Mouse (Mus musculus): ENCODE measurements around the gene Homer3. TPM values are rescaled to one million over a fixed set of nuclear protein-coding genes. Genes with fewer than 3 reads are reported as not detected.

Gene Homer3
- polyA plus RNA-seq (2014; fragmentation: Nextera tagmentation; extraction: Ambion mirVana) = 66.4 and 77.9 TPM in 2 replicates

DNA sequence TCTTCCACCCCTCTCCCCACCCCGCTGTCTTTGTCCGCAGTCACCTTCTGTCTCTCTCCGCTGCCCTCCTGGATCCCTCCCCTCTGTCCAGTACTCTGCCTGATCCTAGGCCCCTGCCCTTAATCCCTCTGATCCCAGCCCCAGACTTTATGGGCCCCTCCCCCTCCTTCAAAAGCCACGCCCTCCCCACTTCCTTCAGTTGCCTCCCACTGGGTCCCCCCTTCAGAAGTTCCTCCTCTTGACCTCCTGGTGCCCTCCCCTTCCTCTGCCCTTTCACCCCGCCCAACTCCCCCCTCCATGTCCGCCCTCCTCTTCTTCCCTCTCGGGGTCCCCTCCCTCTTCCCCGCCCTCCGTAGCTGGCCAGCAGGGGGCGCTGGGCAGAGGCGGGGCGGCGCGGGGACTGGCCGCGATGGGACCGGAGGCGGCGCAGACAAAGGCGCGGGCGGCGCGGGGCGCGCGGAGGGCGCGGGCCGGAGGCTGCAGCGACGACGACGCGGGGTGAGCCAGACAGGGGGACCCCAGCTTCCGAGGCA is at the start of gene Homer3:
Gene Homer3, plus strand, starts transcription at position 225 of the 533 bp plus-strand sequence.
- DNase-seq = peak; percentile 92
- Histone ChIP-seq H3K9ac (peak within 1 kb of the TSS; percentile 95), H3K4me1 (ENCODE audit: insufficient read depth) (no peaks in the 10 kb centered on the region; the same call in 1 of the 2 replicates), H3K27ac (ENCODE audit: low read depth) (peak within 1 kb of the TSS; percentile 79), H3K9me3 (ENCODE audit: low read depth, low read length) (peaks cover 3% of the 10 kb centered on the region; the same call in 1 of the 2 replicates), H3K36me3 (ENCODE audit: insufficient read depth) (peaks cover 32% of the 10 kb centered on the region), H3K27me3 (ENCODE audit: insufficient read depth, low read length) (no peaks in the 10 kb centered on the region), H3K4me2 (peak within 1 kb of the TSS; percentile 89), H3K4me3 (ENCODE audit: low read depth, low read length) (peak within 1 kb of the TSS; percentile 85)
- peak; percentile 92 for ATAC-seq (ENCODE audit: insufficient read depth)
- WGBS = 2% methylated on average over 36 of the region's 36 CpGs
- TF ChIP-seq CTCF (IDR thresholded peaks at IDR 0.05; ENCODE audit: low read depth) = peak; percentile 88

DNA sequence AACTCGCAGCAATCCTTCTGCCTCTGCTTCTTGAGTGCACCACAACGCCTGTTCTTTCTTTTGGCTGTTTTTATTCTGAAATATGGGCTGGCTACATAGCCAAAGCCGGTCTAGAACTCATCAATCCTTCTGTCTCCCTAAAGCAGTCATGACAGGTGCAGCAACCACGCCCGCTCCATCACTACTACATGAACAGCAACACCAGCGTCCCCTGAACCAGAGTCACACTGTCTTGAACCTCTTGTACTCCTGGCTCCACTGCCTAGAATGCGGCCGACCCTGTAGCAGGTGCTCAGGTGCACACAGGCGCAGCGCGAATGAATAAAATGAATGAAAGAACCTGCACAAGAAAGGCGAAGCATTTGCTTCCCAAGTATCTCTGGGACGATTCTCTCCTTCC is 49.0 kb upstream of the Homer3 start:
- peak; percentile 10; the same call in 1 of the 2 replicates for ATAC-seq (ENCODE audit: insufficient read depth)

DNA sequence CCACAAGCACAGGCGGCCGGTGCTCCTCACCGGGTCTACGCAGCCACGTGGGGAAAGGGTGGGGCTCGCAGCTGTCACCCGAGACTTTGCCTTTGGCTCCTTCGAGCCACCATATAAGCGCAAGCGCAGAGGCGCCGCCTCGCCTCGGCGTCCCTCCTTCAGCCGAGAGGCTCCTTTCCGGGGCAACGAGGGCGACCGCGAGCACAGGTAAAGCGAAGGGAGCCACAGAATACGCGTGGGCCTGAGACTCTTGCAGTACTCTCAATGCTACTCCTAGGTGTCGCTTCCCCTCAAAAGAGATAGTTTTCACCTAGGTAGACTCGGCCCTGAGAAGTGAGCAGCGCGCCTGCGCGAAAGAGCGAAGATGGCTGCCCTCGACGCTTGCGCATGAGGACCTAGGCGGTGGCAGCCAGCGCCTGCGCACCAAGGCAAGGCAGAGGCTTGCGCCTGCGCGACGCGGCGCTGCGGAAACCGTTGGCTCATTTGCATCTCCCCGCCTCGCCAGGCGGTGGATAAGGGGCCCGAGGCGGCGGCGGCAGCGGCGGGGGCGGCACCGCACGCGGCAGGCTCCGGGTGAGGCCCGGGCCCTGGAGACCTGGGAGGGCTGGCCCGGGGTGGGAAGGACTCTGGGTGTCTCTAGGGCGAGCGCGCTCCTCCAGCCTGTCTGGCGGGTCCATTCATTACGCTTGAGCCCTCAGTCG is 48.4 kb upstream of the Homer3 start, which contains the start of the genes Sugp2 and Armc6:
Gene Sugp2, plus strand, starts transcription at position 147 of the 701 bp plus-strand sequence.
Gene Armc6, minus strand, starts transcription at position 387 of the 701 bp plus-strand sequence.
- Histone ChIP-seq H3K36me3 (ENCODE audit: insufficient read depth) (peaks cover 44% of the 10 kb centered on the region), H3K27me3 (ENCODE audit: insufficient read depth, low read length) (no peaks in the 10 kb centered on the region), H3K9me3 (ENCODE audit: low read depth, low read length) (no peaks in the 10 kb centered on the region), H3K9ac (peak within 1 kb of the TSS; percentile 82), H3K4me1 (ENCODE audit: insufficient read depth) (peaks cover 14% of the 10 kb centered on the region; the same call in 1 of the 2 replicates), H3K27ac (ENCODE audit: low read depth) (peak within 1 kb of the TSS; percentile 94), H3K4me2 (peak within 1 kb of the TSS; percentile 96), H3K4me3 (ENCODE audit: low read depth, low read length) (peak within 1 kb of the TSS; percentile 79)
- TF ChIP-seq CTCF (IDR thresholded peaks at IDR 0.05; ENCODE audit: low read depth) = no peak
- DNase-seq (peak; percentile 99), ATAC-seq (ENCODE audit: insufficient read depth) (peak; percentile 98)
- under 1% methylated on average over 67 of the region's 67 CpGs for WGBS

More for the DNA sequence above, 49.0 kb upstream of the Homer3 start:
- Histone ChIP-seq H3K27ac (ENCODE audit: low read depth) (peak overlapping the region; percentile 94; the same call in 1 of the 2 replicates), H3K4me1 (ENCODE audit: insufficient read depth) (peaks cover 14% of the 10 kb centered on the region; the same call in 1 of the 2 replicates), H3K4me2 (peak overlapping the region; percentile 96), H3K27me3 (ENCODE audit: insufficient read depth, low read length) (no peaks in the 10 kb centered on the region), H3K36me3 (ENCODE audit: insufficient read depth) (peaks cover 43% of the 10 kb centered on the region), H3K9me3 (ENCODE audit: low read depth, low read length) (no peaks in the 10 kb centered on the region), H3K4me3 (ENCODE audit: low read depth, low read length) (peak overlapping the region; percentile 79), H3K9ac (peak overlapping the region; percentile 82)
- no peak for DNase-seq
- 4% methylated on average over 13 of the region's 13 CpGs for WGBS
- TF ChIP-seq CTCF (IDR thresholded peaks at IDR 0.05; ENCODE audit: low read depth) = no peak

DNA sequence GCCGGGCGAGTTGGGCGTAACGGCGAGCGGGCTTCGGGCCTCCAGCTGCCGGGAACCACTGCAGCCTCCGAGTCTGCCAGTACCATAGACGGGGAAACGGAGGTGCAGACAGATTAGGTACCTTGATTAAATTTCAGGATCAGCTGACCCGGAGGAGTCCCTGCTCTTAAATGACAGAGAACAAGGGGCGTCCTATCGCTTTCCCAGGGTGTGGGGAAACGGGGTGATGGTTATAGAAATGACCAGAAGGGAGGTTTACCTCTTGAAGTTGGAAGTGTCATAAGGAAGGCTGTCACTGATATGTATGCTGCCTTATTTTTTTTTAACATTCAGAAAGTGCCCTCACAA is 47.9 kb upstream of the Homer3 start:
- no peak for DNase-seq
- Histone ChIP-seq H3K36me3 (ENCODE audit: insufficient read depth) (peaks cover 41% of the 10 kb centered on the region), H3K4me2 (peak overlapping the region; percentile 96), H3K4me3 (ENCODE audit: low read depth, low read length) (peak overlapping the region; percentile 79), H3K9ac (peak overlapping the region; percentile 82), H3K4me1 (ENCODE audit: insufficient read depth) (peaks cover 14% of the 10 kb centered on the region; the same call in 1 of the 2 replicates), H3K27ac (ENCODE audit: low read depth) (peak overlapping the region; percentile 94), H3K9me3 (ENCODE audit: low read depth, low read length) (no peaks in the 10 kb centered on the region), H3K27me3 (ENCODE audit: insufficient read depth, low read length) (no peaks in the 10 kb centered on the region)
- no peak for ATAC-seq (ENCODE audit: insufficient read depth)
- TF ChIP-seq CTCF (IDR thresholded peaks at IDR 0.05; ENCODE audit: low read depth) = no peak
- 0% methylated on average over 15 of the region's 15 CpGs for WGBS

DNA sequence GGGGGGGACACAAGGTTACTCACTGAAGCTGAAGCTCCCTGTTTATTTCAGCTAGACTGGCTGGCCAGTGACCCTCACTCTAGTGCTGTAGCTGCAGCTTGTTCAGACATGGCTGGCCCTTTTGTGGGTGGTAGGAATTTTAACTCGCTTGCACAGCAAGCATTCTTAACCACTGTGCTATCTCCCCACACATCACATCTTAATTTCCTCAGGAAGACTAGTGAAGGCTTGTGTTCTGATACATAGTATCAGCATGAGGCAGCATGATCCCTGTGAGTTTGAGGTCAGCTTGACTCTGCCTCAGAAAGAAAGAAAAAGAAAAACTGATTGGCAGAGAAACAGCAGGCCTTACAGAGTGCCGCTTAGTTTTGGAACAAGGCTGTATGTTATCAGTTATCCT is 44.8 kb upstream of the Homer3 start:
- no peaks in the 10 kb centered on the region for H3K9me3 ChIP-seq (ENCODE audit: low read depth, low read length)
- no peak overlapping the region for H3K27ac ChIP-seq (ENCODE audit: low read depth)
- peaks cover 62% of the 10 kb centered on the region for H3K36me3 ChIP-seq (ENCODE audit: insufficient read depth)
- no peak overlapping the region for H3K4me2 ChIP-seq
- H3K9ac ChIP-seq = no peak overlapping the region
- no peak overlapping the region for H3K4me3 ChIP-seq (ENCODE audit: low read depth, low read length)
- ATAC-seq (ENCODE audit: insufficient read depth) (no peak), DNase-seq (no peak)
- no peaks in the 10 kb centered on the region for H3K27me3 ChIP-seq (ENCODE audit: insufficient read depth, low read length)
- peaks cover 12% of the 10 kb centered on the region; the same call in 1 of the 2 replicates for H3K4me1 ChIP-seq (ENCODE audit: insufficient read depth)
- no peak for TF ChIP-seq CTCF (IDR thresholded peaks at IDR 0.05; ENCODE audit: low read depth)
- WGBS = 83% methylated on average over 2 of the region's 2 CpGs

DNA sequence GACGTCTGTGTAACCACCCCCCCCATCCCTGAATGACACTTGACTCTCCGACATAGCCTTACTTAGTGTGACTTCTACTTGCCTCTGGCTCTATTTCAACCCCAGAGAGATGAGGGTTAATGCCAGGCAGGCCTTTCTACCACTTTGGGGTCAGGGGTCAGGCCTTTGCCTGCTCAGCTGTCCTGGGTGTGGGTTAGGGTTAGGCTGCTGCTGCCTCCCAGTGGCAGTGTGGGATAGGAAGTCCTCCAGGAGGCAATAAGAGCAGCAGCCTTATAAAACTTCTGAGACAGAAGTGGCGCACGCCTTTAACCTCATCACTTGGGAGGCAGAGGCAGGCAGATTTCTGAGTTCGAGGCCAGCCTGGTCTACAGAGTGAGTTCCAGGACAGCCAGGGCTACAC is 42.0 kb upstream of the Homer3 start:
- H3K27ac ChIP-seq (ENCODE audit: low read depth) = no peak overlapping the region
- peaks cover 86% of the 10 kb centered on the region for H3K36me3 ChIP-seq (ENCODE audit: insufficient read depth)
- ATAC-seq (ENCODE audit: insufficient read depth) (no peak), DNase-seq (no peak)
- TF ChIP-seq CTCF (IDR thresholded peaks at IDR 0.05; ENCODE audit: low read depth) = peak; percentile 17
- no peak overlapping the region for H3K4me2 ChIP-seq
- no peak overlapping the region for H3K4me3 ChIP-seq (ENCODE audit: low read depth, low read length)
- H3K9me3 ChIP-seq (ENCODE audit: low read depth, low read length) = no peaks in the 10 kb centered on the region
- no peaks in the 10 kb centered on the region for H3K27me3 ChIP-seq (ENCODE audit: insufficient read depth, low read length)
- H3K4me1 ChIP-seq (ENCODE audit: insufficient read depth) = peaks cover 4% of the 10 kb centered on the region; the same call in 1 of the 2 replicates
- no peak overlapping the region for H3K9ac ChIP-seq
- WGBS = 88% methylated on average over 5 of the region's 5 CpGs

DNA sequence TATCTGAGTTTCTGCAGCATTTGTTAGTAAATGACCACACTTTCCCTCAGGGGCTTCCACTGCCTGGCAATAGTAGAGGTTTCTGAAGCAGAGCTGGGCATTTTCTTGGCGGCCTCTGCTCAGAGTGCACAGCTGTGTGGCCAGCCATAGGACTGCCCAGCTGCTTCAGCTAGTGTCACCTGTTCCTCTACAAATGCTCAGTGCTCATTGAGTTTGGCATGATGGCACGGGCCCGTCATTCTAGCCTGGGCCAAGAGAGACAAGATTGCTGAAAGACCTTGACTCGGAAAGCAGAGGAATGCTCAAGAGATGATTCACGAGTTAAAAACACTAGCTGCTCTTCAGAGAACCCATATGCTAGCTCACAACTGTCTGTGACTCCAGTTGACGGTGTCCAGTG is 36.0 kb upstream of the Homer3 start:
- no peak for ATAC-seq (ENCODE audit: insufficient read depth)
- Histone ChIP-seq H3K4me1 (ENCODE audit: insufficient read depth) (no peaks in the 10 kb centered on the region), H3K27me3 (ENCODE audit: insufficient read depth, low read length) (no peaks in the 10 kb centered on the region), H3K4me3 (ENCODE audit: low read depth, low read length) (no peak overlapping the region), H3K27ac (ENCODE audit: low read depth) (no peak overlapping the region), H3K9ac (no peak overlapping the region), H3K36me3 (ENCODE audit: insufficient read depth) (peaks cover 94% of the 10 kb centered on the region), H3K4me2 (no peak overlapping the region), H3K9me3 (ENCODE audit: low read depth, low read length) (no peaks in the 10 kb centered on the region)
- 86% methylated on average over 6 of the region's 6 CpGs for WGBS
- DNase-seq = no peak
- no peak for TF ChIP-seq CTCF (IDR thresholded peaks at IDR 0.05; ENCODE audit: low read depth)

Data from lung, embryonic 14.5 days (tissue).